Mouse (Mus musculus): ENCODE data around the gene Arl14. TPM values are rescaled to one million over a fixed set of nuclear protein-coding genes. Genes with fewer than 3 reads are reported as not detected.

Gene Arl14
- polyA plus RNA-seq, 1 experiment = not detected

GRCm38 (mm10) chr3:69206193-69206893 is 15.9 kb upstream of the Arl14 start:
- WGBS = 81% methylated on average over 10 of the region's 10 CpGs
- H3K4me3 ChIP-seq (ENCODE audit: insufficient read depth, low read depth, low read length) = no peak overlapping the region
- no peak for TF ChIP-seq POLR2A (IDR thresholded peaks at IDR 0.05; ENCODE audit: insufficient read depth, low read depth, low read length)
- no peak for TF ChIP-seq CTCF (IDR thresholded peaks at IDR 0.05; ENCODE audit: insufficient read depth, low read depth, low read length)
- H3K27ac ChIP-seq (ENCODE audit: insufficient read depth, low read depth, low read length) = no peak overlapping the region
- H3K4me1 ChIP-seq (ENCODE audit: control insufficient read depth, insufficient read depth, low read length) = no peaks in the 10 kb centered on the region

DNA sequence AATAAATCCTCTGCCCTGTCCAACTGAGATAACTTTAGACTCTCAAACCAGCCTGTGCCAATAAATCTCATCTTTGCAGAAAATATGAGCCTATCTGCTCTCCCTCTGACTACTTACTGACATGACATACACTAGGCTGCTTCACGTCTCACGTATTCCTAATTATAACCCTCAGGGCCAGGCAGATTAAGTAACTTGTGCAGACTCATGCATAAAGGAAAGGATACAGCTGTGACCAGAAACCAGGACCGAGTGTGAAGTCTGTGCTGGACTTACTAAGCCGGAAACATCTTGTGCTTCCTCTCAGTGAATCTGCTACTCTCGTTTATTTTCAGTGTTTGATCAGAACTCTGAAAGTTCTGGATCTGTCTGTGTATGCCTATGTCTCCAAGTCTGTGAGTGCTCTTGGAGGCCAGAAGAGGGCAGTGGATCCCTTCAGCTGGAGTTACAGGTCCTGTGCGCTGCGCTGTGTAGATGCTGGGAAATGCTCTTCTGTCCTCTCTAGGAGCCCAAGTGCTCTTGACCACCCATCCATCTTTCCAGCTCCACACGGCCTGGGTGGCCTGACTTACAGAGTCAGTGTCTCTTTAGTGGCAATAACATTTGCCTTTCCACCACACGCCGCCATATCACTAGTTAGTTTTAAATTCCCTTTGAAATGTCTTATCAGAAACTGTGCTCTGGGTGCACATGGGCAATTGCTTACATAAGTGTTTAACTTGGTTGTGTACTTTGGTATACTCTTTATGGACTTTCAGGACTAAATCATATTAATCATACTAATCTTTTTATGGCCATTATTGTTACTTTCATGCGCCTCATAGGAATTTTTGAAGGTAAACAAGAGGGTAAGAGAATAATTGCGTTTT is 13.5 kb upstream of the Arl14 start:
- no peak overlapping the region for H3K27ac ChIP-seq (ENCODE audit: insufficient read depth, low read depth, low read length)
- no peaks in the 10 kb centered on the region for H3K4me1 ChIP-seq (ENCODE audit: control insufficient read depth, insufficient read depth, low read length)
- no peak overlapping the region for H3K4me3 ChIP-seq (ENCODE audit: insufficient read depth, low read depth, low read length)
- WGBS = 74% methylated on average over 12 of the region's 12 CpGs
- no peak for TF ChIP-seq CTCF (IDR thresholded peaks at IDR 0.05; ENCODE audit: insufficient read depth, low read depth, low read length)
- TF ChIP-seq POLR2A (IDR thresholded peaks at IDR 0.05; ENCODE audit: insufficient read depth, low read depth, low read length) = no peak

DNA sequence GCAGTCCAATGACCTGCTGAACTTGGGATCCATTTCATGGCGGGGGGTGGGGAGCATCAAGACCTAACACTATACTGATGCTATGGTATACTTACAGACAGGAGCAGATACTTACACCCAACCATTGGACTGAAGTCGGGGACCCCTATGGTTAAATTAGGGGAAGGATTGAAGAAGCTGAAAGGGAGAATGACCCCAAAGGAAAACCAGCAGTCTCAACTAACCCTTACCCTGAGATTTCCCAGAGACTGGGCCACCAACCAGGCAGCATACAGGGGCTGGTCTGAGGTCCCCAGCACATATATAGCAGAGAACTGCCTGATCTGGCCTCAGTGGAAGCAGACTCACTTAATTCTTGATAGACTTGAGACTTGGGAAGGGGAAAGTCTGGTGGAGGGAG is 10.0 kb upstream of the Arl14 start:
- no peak for TF ChIP-seq POLR2A (IDR thresholded peaks at IDR 0.05; ENCODE audit: insufficient read depth, low read depth, low read length)
- TF ChIP-seq CTCF (IDR thresholded peaks at IDR 0.05; ENCODE audit: insufficient read depth, low read depth, low read length) = no peak
- Histone ChIP-seq H3K4me3 (ENCODE audit: insufficient read depth, low read depth, low read length) (no peak overlapping the region), H3K4me1 (ENCODE audit: control insufficient read depth, insufficient read depth, low read length) (no peaks in the 10 kb centered on the region), H3K27ac (ENCODE audit: insufficient read depth, low read depth, low read length) (no peak overlapping the region)
- WGBS = 85% methylated on average over 2 of the region's 2 CpGs

DNA sequence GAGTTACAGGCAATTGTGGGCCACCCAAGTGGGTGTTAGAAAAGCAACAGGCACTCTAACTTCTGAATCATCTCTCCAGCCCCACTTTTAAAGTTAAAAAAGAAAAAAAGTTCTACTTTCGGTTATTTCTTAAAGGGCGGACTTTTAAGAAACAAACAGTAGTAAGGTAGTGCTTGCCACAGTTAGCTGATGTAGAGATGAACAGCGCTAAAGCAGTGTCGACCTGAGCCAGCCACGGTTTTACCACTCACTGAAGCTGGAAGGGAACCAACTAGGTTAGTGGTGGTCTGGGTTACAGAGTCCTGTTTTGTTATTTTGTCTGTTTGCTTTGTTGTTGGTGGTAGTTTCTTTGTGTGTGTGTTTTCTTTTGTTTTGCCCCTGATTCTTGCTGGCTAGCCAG is 8.8 kb upstream of the Arl14 start:
- Histone ChIP-seq H3K4me1 (ENCODE audit: control insufficient read depth, insufficient read depth, low read length) (no peaks in the 10 kb centered on the region), H3K4me3 (ENCODE audit: insufficient read depth, low read depth, low read length) (no peak overlapping the region), H3K27ac (ENCODE audit: insufficient read depth, low read depth, low read length) (no peak overlapping the region)
- WGBS = 80% methylated on average over 5 of the region's 5 CpGs
- TF ChIP-seq POLR2A (IDR thresholded peaks at IDR 0.05; ENCODE audit: insufficient read depth, low read depth, low read length) = no peak
- TF ChIP-seq CTCF (IDR thresholded peaks at IDR 0.05; ENCODE audit: insufficient read depth, low read depth, low read length) = no peak

DNA sequence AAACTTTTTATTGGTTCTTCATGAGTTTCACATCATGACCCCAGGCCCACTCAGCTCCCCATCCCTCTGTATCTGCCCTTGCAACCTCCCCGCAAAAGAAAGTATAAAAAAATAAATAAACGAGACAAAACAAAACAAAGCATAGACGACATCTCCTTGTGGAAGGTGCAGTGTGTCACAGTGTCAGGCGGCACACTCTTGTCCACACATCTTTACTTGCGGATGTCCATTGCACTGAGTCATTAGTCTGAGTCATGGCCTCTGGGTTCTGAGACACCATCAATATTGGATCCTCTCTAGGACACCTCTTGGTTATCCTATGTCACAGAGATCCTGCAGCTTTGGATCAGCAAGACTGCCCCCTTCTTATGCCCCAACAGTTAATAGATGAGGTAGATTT is 7.7 kb upstream of the Arl14 start:
- H3K4me1 ChIP-seq (ENCODE audit: control insufficient read depth, insufficient read depth, low read length) = no peaks in the 10 kb centered on the region
- no peak overlapping the region for H3K4me3 ChIP-seq (ENCODE audit: insufficient read depth, low read depth, low read length)
- TF ChIP-seq POLR2A (IDR thresholded peaks at IDR 0.05; ENCODE audit: insufficient read depth, low read depth, low read length) (no peak), CTCF (IDR thresholded peaks at IDR 0.05; ENCODE audit: insufficient read depth, low read depth, low read length) (no peak)
- 93% methylated on average over 5 of the region's 5 CpGs for WGBS
- H3K27ac ChIP-seq (ENCODE audit: insufficient read depth, low read depth, low read length) = no peak overlapping the region

GRCm38 (mm10) chr3:69222502-69222900 is 282 bp downstream of the Arl14 start:
- H3K4me3 ChIP-seq (ENCODE audit: insufficient read depth, low read depth, low read length) = no peak overlapping the region
- no peaks in the 10 kb centered on the region for H3K4me1 ChIP-seq (ENCODE audit: control insufficient read depth, insufficient read depth, low read length)
- no peak overlapping the region for H3K27ac ChIP-seq (ENCODE audit: insufficient read depth, low read depth, low read length)
- WGBS = 88% methylated on average over 14 of the region's 14 CpGs
- TF ChIP-seq CTCF (IDR thresholded peaks at IDR 0.05; ENCODE audit: insufficient read depth, low read depth, low read length) (no peak), POLR2A (IDR thresholded peaks at IDR 0.05; ENCODE audit: insufficient read depth, low read depth, low read length) (no peak)

- TF ChIP-seq POLR2A (IDR thresholded peaks at IDR 0.05; ENCODE audit: insufficient read depth, low read depth, low read length) (no peak), CTCF (IDR thresholded peaks at IDR 0.05; ENCODE audit: insufficient read depth, low read depth, low read length) (no peak)
- H3K4me1 ChIP-seq (ENCODE audit: control insufficient read depth, insufficient read depth, low read length) = no peaks in the 10 kb centered on the region
- no peak overlapping the region for H3K4me3 ChIP-seq (ENCODE audit: insufficient read depth, low read depth, low read length)
- WGBS = 91% methylated on average over 7 of the region's 7 CpGs
- H3K27ac ChIP-seq (ENCODE audit: insufficient read depth, low read depth, low read length) = no peak overlapping the region
Measured at GRCm38 (mm10) chr3:69222987-69223386, 768 bp downstream of the Arl14 start.

DNA sequence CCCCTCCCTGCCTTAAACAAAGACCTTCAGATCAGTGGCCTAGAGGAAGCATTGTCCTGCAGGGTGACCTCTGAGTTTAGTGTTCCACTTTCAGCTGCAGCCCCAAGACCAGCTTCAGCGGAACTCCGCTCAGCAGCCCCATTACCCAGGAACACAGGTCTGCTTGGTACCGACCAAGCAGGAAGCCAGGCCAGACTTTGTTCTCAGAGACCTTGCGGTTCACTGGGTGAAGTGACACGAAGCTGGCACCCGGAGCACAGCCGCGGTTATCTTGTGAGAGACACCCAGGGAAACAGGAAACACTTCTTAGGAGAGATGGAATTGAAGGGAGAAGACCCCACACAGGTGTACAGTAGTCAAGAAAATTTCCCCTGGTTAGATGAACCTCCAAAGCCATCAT is 1.4 kb downstream of the Arl14 start:
- Histone ChIP-seq H3K4me3 (ENCODE audit: insufficient read depth, low read depth, low read length) (no peak overlapping the region), H3K4me1 (ENCODE audit: control insufficient read depth, insufficient read depth, low read length) (no peaks in the 10 kb centered on the region), H3K27ac (ENCODE audit: insufficient read depth, low read depth, low read length) (no peak overlapping the region)
- 83% methylated on average over 8 of the region's 8 CpGs for WGBS
- TF ChIP-seq CTCF (IDR thresholded peaks at IDR 0.05; ENCODE audit: insufficient read depth, low read depth, low read length) (no peak), POLR2A (IDR thresholded peaks at IDR 0.05; ENCODE audit: insufficient read depth, low read depth, low read length) (no peak)

DNA sequence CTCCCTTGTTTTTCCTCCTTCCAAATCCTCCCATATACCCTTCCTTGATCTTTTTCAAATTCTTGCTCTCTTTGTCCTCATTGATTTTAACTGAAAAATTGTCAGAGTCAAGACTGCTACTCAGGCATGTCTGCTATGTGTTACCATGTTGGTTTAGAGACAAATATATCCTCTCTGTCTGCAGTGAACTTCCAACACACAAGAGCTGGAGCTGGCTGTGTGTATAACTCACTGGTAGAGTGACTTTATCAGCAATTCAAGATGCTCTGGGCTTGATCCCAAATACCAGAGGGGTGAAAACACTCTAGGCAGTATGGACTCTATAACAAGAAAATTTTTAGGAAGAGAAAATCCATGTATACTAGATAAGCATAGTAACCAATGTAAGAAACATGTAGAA is 2.8 kb downstream of the Arl14 start:
- H3K4me3 ChIP-seq (ENCODE audit: insufficient read depth, low read depth, low read length) = no peak overlapping the region
- no peaks in the 10 kb centered on the region for H3K4me1 ChIP-seq (ENCODE audit: control insufficient read depth, insufficient read depth, low read length)
- TF ChIP-seq POLR2A (IDR thresholded peaks at IDR 0.05; ENCODE audit: insufficient read depth, low read depth, low read length) = no peak
- no peak for TF ChIP-seq CTCF (IDR thresholded peaks at IDR 0.05; ENCODE audit: insufficient read depth, low read depth, low read length)
- H3K27ac ChIP-seq (ENCODE audit: insufficient read depth, low read depth, low read length) = no peak overlapping the region

All from olfactory bulb, adult 2 months (tissue).